Mouse (Mus musculus) liver, embryonic 14.5 days (tissue): ENCODE measurements around the gene Bri3bp. TPM values are rescaled to one million over a fixed set of nuclear protein-coding genes. Genes with fewer than 3 reads are reported as not detected.
"Not testable (repeated sequence)": the region's sequence is repeated elsewhere in the genome, so short reads cannot be mapped to it uniquely, and the experiment has no call there.

Experiments used
- ATAC-seq: fragments of 200-750 bp; cut with Nextera tagmentation; 2 replicates; pipeline ENCODE4 v1.8.0; 2017; ENCODE audit warnings: moderate number of reproducible peaks, mild to moderate bottlenecking, moderate library complexity; ENCODE audit not compliant: insufficient read depth
- DNase-seq, 3 experiments: peaks; one replicate each; pipeline ENCODE4 v3.0.0-alpha.2; 2012 to 2013; ENCODE audit warnings: low read depth in 3 of 3, low spot score in 3 of 3
- H3K27ac ChIP-seq: fragments of 300-500 bp; sonication (generic); 2 replicates; pipeline ENCODE4 v1.5.1; 2014; ENCODE audit warnings: moderate library complexity, mild to moderate bottlenecking, control low read depth, inconsistent platforms
- H3K27me3 ChIP-seq: fragments of 300-500 bp; sonication (generic); 2 replicates; pipeline ENCODE4 v1.6.1; 2014; ENCODE audit warnings: mild to moderate bottlenecking, low read length, moderate library complexity; ENCODE audit not compliant: control insufficient read depth, insufficient read depth
- H3K36me3 ChIP-seq: fragments of 300-500 bp; sonication (generic); replicated peaks from 2 replicates; pipeline ENCODE4 v1.6.1; 2014; ENCODE audit warnings: low read depth; ENCODE audit not compliant: control insufficient read depth, insufficient read depth
- H3K4me1 ChIP-seq, 2 experiments: fragments of 200-500 bp in 1 of 2; fragments of 300-500 bp in 1 of 2; sonication (generic) in 1 of 2; replicated peaks; 2 replicates each; pipeline ENCODE4 v1.6.1; 2012 to 2014; ENCODE audit warnings: antibody characterized with exemption in 1 of 2, inconsistent platforms in 1 of 2, low read length in 1 of 2; ENCODE audit not compliant: control insufficient read depth in 2 of 2, insufficient read depth in 2 of 2
- H3K4me2 ChIP-seq: fragments of 300-500 bp; sonication (generic); 2 replicates; pipeline ENCODE4 v1.6.1; 2014; ENCODE audit warnings: low read depth, mild to moderate bottlenecking, control low read depth, moderate library complexity
- H3K4me3 ChIP-seq, 2 experiments: fragments of 200-500 bp in 1 of 2; fragments of 300-500 bp in 1 of 2; sonication (generic) in 1 of 2; 2 replicates each; pipeline ENCODE4 v1.5.1; 2012 to 2014; ENCODE audit warnings: low read depth in 2 of 2, low read length in 2 of 2, mild to moderate bottlenecking in 2 of 2, control low read depth in 1 of 2, inconsistent platforms in 1 of 2, moderate library complexity in 1 of 2; ENCODE audit not compliant: insufficient read depth in 1 of 2
- H3K9ac ChIP-seq: fragments of 300-500 bp; sonication (generic); replicated peaks from 2 replicates; pipeline ENCODE4 v1.6.1; 2014; ENCODE audit warnings: mild to moderate bottlenecking, control low read depth, moderate library complexity
- H3K9me3 ChIP-seq: fragments of 300-500 bp; sonication (generic); 2 replicates; pipeline ENCODE4 v1.6.1; 2016; ENCODE audit warnings: low read length, mixed read lengths; ENCODE audit not compliant: control insufficient read depth
- CTCF ChIP-seq: IDR thresholded peaks from 2 replicates; pipeline ENCODE4 v1.5.1; 2016; ENCODE audit warnings: antibody characterized with exemption, low read depth, control low read depth
- EP300 ChIP-seq: IDR thresholded peaks from 2 replicates; pipeline ENCODE4 v1.6.1; 2016; ENCODE audit warnings: antibody characterized with exemption, low read depth
- WGBS: fragments of 180-500 bp; shearing (Covaris S2); extraction: QIAGEN DNeasy Blood & Tissue Kit; methylation state at CpG from one replicate; pipeline ENCODE4 v1.1.7; 2014; ENCODE audit not compliant: insufficient replicate concordance; 5-methylcytosine and 5-hydroxymethylcytosine counted together
- polyA plus RNA-seq, 2 experiments: library from polyadenylated mRNA; depleted of rRNA in 1 of 2; stranded (reverse) in 1 of 2; unstranded in 1 of 2; fragments of >200 nt; fragmentation: Nextera tagmentation in 1 of 2; extraction: Ambion mirVana in 1 of 2; gene quantifications; 2 replicates each; pipeline versions ENCODE4 v1.2.1 to v1.2.3; 2012 to 2014

The Bri3bp gene
- polyA plus RNA-seq, 2 experiments = 4.9 to 16.4 TPM

DNA sequence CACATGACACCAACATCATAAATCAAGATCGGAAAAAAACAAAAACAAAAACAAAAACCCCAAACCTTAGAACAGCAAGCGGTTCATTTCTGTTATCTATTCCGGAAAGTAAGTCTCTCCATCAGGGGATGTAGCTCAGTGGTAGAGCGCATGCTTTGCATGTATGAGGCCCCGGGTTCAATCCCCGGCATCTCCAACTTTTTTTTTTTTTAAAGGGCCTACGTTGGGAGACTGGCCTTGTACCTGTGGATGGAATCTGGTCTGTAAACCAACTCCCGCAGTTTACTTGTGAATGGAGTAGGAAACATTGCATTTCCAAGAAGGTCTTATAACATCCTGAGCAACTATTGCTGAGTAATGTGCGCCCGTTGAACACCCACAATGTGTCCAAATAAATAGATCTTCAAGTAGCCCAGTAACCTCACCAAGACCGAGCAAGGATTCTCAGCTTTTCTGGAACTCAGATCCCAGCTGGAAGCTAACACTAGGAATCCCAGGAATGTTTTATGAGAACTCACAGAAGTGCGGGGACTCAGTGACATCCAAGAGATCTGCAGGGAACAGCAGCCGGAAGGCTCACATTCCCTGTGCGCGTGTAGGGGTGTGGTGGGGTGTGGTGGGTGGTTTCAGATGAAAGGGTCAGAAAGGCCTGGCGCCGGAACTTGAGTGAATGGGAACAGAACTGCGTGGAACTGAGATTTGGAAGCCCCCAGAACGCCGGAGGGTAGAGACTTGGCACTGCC lies 31.8 kb upstream of the Bri3bp start:
- H3K36me3 ChIP-seq = peaks cover under 1% of the 10 kb centered on the region
- H3K9me3 ChIP-seq = no peaks in the 10 kb centered on the region
- no peak overlapping the region for H3K27ac ChIP-seq
- no peak for TF ChIP-seq EP300
- TF ChIP-seq CTCF = no peak
- WGBS = 16% methylated on average over 20 of the region's 20 CpGs
- peak overlapping the region; percentile 14 for H3K9ac ChIP-seq
- peak; percentile 51 for ATAC-seq
- H3K4me3 ChIP-seq = peak overlapping the region; percentile 53 to 79
- no peaks in the 10 kb centered on the region for H3K27me3 ChIP-seq
- H3K4me1 ChIP-seq = peaks cover 12 to 31% of the 10 kb centered on the region in 2 experiments
- H3K4me2 ChIP-seq = peak overlapping the region; percentile 72
- peak in 1 of 3 experiments; percentile 64 for DNase-seq

DNA sequence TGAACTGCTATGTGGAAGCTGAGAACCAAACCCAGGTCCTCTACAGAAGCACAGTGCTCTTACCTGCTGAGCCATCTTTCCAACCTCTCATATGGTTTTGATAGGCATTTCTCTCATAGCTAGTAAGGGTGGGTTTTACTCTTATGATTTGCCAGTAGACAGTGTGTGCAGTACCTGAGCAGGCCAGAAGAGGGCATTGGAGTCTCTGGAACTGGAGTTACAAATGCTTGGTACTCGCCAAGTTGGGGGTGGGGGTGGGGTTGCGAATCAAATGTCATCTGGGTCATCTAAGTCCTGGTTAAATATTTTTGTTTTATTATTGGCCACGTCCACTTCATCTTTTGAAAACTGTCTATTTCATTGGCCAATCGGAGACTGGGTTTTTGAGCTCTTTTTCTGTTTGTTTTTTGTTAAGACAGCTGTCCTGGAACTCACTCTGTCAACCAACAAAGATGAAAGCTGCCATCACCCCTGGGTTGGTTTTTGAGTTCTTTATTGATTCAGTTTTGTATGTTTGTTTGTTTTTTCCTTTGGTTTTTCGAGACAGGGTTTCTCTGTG lies 29.3 kb upstream of the Bri3bp start:
- H3K4me2 ChIP-seq = no peak overlapping the region
- peak; percentile 56 to 59 (median 57) for DNase-seq
- no peak overlapping the region for H3K4me3 ChIP-seq
- H3K4me1 ChIP-seq = peaks cover 7 to 24% of the 10 kb centered on the region in 2 experiments
- TF ChIP-seq EP300 = no peak
- TF ChIP-seq CTCF = peak; percentile 84
- 38% methylated on average over 5 of the region's 5 CpGs for WGBS
- ATAC-seq = no peak
- H3K9me3 ChIP-seq = no peaks in the 10 kb centered on the region
- no peaks in the 10 kb centered on the region for H3K27me3 ChIP-seq
- H3K9ac ChIP-seq = no peak overlapping the region
- H3K27ac ChIP-seq = no peak overlapping the region
- H3K36me3 ChIP-seq = peaks cover 15% of the 10 kb centered on the region

DNA sequence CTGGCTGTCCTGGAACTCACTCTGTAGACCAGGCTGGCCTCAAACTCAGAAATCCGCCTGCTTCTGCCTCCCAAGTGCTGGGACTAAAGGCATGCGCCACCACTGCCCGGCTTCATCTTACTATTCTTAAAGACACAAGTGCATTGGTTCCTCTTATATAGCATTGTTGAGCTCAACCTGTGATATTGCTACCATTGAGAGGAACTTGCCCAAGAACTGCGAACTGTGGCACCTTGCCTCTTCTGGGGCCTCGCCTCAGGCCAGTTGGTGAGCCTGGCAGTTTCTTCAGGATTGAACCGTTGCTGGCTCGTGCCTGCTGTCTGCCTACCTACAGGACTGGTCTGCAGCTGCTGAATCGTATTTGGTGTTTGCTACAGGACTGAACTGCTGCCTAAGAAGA lies 28.8 kb upstream of the Bri3bp start:
- H3K9me3 ChIP-seq, H3K4me2 ChIP-seq, ATAC-seq, DNase-seq, H3K27me3 ChIP-seq, H3K4me3 ChIP-seq, H3K27ac ChIP-seq, H3K9ac ChIP-seq: not testable (repeated sequence)
- peaks cover 7 to 19% of the 10 kb centered on the region in 2 experiments for H3K4me1 ChIP-seq
- H3K36me3 ChIP-seq = peaks cover 15% of the 10 kb centered on the region
- WGBS = 69% methylated on average over 8 of the region's 8 CpGs

DNA sequence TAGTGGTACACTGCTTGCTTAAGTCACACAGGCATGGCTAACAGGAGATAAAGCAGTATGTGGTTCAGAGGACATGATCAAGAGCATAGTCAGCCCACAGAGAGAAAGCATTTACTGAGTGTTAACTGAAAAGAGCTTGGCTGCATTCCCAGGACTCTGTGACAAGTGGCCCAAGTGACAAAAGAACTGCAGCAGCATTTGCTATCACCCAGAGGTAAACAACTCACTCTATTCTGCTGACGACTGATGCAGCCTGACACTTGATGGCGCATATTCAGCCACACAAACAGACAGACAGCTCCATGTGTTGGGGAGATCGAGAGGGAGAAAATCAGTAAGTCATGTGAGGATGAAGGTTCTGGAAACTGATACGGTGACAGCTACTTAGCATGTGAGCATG lies 27.6 kb upstream of the Bri3bp start:
- Histone ChIP-seq H3K9me3 (no peaks in the 10 kb centered on the region), H3K27ac (no peak overlapping the region), H3K4me2 (no peak overlapping the region), H3K4me3 (no peak overlapping the region), H3K27me3 (no peaks in the 10 kb centered on the region), H3K36me3 (peaks cover 17% of the 10 kb centered on the region), H3K9ac (no peak overlapping the region), H3K4me1 (peaks cover 7 to 14% of the 10 kb centered on the region in 2 experiments)
- ATAC-seq = no peak
- 75% methylated on average over 4 of the region's 4 CpGs for WGBS
- DNase-seq = no peak
- TF ChIP-seq EP300 (no peak), CTCF (no peak)

DNA sequence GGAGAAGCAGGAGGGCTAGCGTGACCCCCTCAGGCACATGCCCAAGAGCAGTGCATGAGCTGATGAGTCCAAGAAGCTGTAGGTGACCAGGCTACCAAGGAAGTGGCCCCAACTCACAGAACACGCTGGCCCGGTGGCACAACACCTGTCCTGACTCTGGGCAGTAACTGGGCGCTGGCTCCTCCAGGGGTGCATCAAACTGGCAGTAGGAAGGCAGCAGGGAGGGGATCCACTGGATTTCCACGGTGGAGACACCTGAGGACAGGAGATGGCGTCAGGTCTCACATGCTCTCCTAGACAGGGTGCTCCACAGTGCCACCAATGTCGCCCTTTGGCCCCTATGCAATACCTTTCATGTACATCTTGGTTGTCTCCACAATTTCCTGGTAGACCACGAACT lies 25.2 kb upstream of the Bri3bp start:
- DNase-seq (no peak), ATAC-seq (no peak)
- WGBS = 85% methylated on average over 8 of the region's 8 CpGs
- H3K9me3 ChIP-seq = no peaks in the 10 kb centered on the region
- H3K4me2 ChIP-seq = no peak overlapping the region
- no peaks in the 10 kb centered on the region for H3K27me3 ChIP-seq
- H3K9ac ChIP-seq = no peak overlapping the region
- H3K4me3 ChIP-seq = no peak overlapping the region
- H3K27ac ChIP-seq = no peak overlapping the region
- TF ChIP-seq EP300 (no peak), CTCF (no peak)
- no peaks in the 10 kb centered on the region for H3K4me1 ChIP-seq
- H3K36me3 ChIP-seq = peaks cover 24% of the 10 kb centered on the region
